Mouse (Mus musculus) heart, embryonic 13.5 days (tissue): ENCODE results near the gene Ppp1r13l. TPM values are rescaled to one million over a fixed set of nuclear protein-coding genes. Genes with fewer than 3 reads are reported as not detected.

Source experiments
- ATAC-seq: fragments of 200-750 bp; cut with Nextera tagmentation; 2 replicates; pipeline ENCODE4 v1.8.0; 2017; ENCODE audit warnings: moderate TSS enrichment; ENCODE audit not compliant: insufficient number of reproducible peaks, low FRiP score, low TSS enrichment; ENCODE audit errors: extremely low read depth
- H3K27ac ChIP-seq: fragments of 300-500 bp; sonication (generic); replicated peaks from 2 replicates; pipeline ENCODE4 v1.5.1; 2015; ENCODE audit warnings: moderate library complexity, mild to moderate bottlenecking, inconsistent platforms
- H3K27me3 ChIP-seq: fragments of 300-500 bp; sonication (generic); replicated peaks from 2 replicates; pipeline ENCODE4 v1.6.1; 2015; ENCODE audit warnings: mild to moderate bottlenecking, inconsistent platforms
- H3K36me3 ChIP-seq: fragments of 300-500 bp; sonication (generic); 2 replicates; pipeline ENCODE4 v1.6.1; 2015; ENCODE audit warnings: mild to moderate bottlenecking, inconsistent platforms
- H3K4me1 ChIP-seq: fragments of 300-500 bp; sonication (generic); 2 replicates; pipeline ENCODE4 v1.6.1; 2015; ENCODE audit warnings: inconsistent platforms
- H3K4me2 ChIP-seq: fragments of 300-500 bp; sonication (generic); 2 replicates; pipeline ENCODE4 v1.6.1; 2015; ENCODE audit warnings: inconsistent platforms, mild to moderate bottlenecking, moderate library complexity
- H3K4me3 ChIP-seq: fragments of 300-500 bp; sonication (generic); 2 replicates; pipeline ENCODE4 v1.5.1; 2015; ENCODE audit warnings: moderate library complexity, mild to moderate bottlenecking, inconsistent platforms
- H3K9ac ChIP-seq: fragments of 300-500 bp; sonication (generic); 2 replicates; pipeline ENCODE4 v1.6.1; 2015; ENCODE audit warnings: inconsistent platforms, mild to moderate bottlenecking, moderate library complexity
- H3K9me3 ChIP-seq: fragments of 300-500 bp; sonication (generic); 2 replicates; pipeline ENCODE4 v1.6.1; 2016; ENCODE audit warnings: inconsistent platforms
- whole genome bisulfite sequencing: fragments of 180-500 bp; shearing (Covaris S2); methylation state at CpG from one replicate; pipeline ENCODE4 v1.1.7; 2015; ENCODE audit warnings: mixed read lengths; 5-methylcytosine and 5-hydroxymethylcytosine counted together
- polyA plus RNA-seq: library from polyadenylated mRNA; unstranded; fragments of >200 nt; fragmentation: Nextera tagmentation; extraction: Ambion mirVana; gene quantifications from 2 replicates; pipeline ENCODE4 v1.2.1, GENCODE M21; 2015

Gene Ppp1r13l
- polyA plus RNA-seq, 1 experiment from 2014 or later = 12.8 TPM

DNA sequence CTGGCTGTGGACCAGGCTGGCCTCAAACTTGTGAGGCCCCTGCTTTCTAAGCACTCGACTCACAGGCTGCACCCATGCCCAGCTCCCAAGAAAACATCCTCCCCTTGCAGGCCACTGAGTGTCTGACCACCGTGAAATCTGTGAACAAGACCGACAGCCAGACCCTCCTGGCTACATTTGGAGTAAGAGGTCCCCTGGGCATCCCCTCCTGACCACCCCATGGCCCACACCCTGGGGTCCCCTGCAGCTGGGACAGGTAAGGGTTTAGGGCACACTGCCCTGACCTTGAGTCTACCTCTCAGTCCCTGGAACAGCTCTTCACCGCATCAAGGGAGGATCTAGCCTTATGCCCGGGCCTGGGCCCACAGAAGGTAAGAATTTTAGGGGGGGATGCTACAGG is 4.6 kb upstream of the Ppp1r13l start:
- Histone ChIP-seq H3K4me1 (peaks cover 12% of the 10 kb centered on the region), H3K27ac (no peak overlapping the region), H3K4me3 (no peak overlapping the region), H3K27me3 (no peaks in the 10 kb centered on the region), H3K9me3 (no peaks in the 10 kb centered on the region), H3K36me3 (peaks cover 75% of the 10 kb centered on the region), H3K4me2 (no peak overlapping the region), H3K9ac (no peak overlapping the region)
- ATAC-seq = no peak
- WGBS = 90% methylated on average over 5 of the region's 5 CpGs

DNA sequence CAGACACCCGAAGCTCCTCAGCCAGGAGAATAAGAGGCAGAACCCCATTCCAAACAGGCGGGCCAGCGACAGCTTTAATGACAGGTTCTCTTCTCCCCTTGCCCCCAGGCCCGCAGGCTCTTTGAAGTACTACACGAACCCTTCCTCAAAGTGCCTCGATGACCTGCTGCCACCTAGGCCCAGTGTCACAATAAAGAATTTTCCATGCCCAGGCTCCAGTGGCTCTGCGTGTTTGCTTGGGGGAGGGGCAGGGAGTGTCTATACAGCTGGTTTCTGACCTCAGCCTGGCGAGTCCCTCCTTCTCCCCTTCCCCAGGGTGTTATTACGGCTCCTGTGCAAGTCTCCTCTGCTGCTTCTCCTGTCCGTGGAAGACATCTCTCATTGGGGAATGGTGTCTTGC is 3.2 kb upstream of the Ppp1r13l start:
- Histone ChIP-seq H3K36me3 (peaks cover 64% of the 10 kb centered on the region), H3K27me3 (no peaks in the 10 kb centered on the region), H3K9ac (no peak overlapping the region), H3K27ac (no peak overlapping the region), H3K4me2 (no peak overlapping the region), H3K4me3 (no peak overlapping the region), H3K9me3 (no peaks in the 10 kb centered on the region), H3K4me1 (peaks cover 16% of the 10 kb centered on the region)
- ATAC-seq = no peak
- 73% methylated on average over 10 of the region's 10 CpGs for WGBS

DNA sequence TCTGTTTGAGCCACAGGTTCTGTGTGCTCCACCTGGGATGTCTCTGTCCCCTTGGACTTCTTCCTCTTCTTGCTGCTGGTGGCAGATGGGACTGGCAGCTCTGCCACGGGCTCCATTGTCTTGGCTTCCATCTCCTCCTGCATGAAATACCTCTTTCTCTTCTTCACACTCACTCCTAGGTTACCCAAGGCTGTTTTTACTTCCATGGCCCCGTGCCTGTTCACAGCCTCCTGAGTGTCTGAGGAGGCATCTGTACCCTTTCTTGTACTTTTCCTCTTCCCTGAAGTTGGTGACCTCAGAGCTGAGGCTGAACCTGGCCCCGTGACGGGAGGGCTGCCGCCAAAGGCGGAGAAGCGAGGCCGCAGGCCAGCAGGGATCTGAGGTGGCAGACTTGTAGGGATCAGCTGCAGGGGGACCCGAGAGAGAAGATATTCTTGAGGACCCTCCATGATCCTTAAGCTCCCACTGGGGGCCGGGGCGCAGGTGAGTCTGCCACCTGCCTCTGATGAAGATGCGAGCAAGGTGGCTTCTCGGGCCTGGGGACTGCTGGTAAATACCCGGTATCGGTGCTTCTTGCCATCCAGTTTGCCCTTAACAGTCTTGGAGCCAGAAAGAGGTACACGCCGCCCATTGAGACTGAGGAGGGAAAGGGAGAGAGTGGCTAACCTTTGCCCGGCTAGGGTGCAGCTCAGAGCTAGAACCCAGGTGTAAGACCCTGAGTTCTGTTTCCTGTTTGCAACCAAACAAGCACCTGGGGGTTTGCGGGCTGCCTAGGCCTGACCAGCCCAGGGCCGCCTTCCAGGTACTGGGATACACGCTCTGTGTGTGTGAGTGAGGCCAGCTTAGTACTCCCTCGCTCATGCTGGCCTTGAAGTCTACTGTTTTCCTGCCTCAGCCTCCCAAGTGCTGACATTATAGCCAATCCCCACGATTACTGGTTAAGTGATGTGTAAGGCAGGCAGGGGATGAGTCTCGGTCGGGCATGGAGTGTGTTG is 1.9 kb upstream of the Ppp1r13l start:
- peak overlapping the region; percentile 62 for H3K4me3 ChIP-seq
- H3K9me3 ChIP-seq = no peaks in the 10 kb centered on the region
- peak overlapping the region; percentile 99 for H3K4me2 ChIP-seq
- 88% methylated on average over 25 of the region's 25 CpGs for WGBS
- peaks cover 30% of the 10 kb centered on the region for H3K4me1 ChIP-seq
- peaks cover 51% of the 10 kb centered on the region for H3K36me3 ChIP-seq
- ATAC-seq = no peak
- H3K27ac ChIP-seq = no peak overlapping the region
- no peaks in the 10 kb centered on the region for H3K27me3 ChIP-seq
- peak overlapping the region; percentile 89 for H3K9ac ChIP-seq

DNA sequence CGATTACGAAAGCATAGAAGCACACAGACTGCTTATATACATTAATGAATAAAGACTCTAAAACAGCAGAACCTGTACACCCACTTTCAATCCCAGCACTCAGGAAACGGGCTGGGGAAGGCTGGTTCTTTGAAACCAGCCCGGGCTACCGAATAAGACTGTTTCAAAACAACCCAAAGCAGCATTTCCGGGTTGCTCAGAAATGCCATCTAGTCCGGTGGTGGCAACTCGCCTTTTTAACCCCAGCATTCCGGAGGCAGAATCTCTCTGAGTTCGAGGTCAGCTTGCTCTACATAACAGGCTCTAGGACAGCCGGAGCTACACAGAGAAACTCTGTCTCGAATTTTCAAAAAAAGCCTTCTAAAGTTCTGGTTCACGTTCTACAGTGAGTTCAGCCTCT is 915 bp upstream of the Ppp1r13l start:
- Histone ChIP-seq H3K36me3 (peaks cover 41% of the 10 kb centered on the region), H3K27ac (no peak overlapping the region), H3K4me2 (peak overlapping the region; percentile 99), H3K27me3 (no peaks in the 10 kb centered on the region), H3K4me3 (peak overlapping the region; percentile 62), H3K4me1 (peaks cover 40% of the 10 kb centered on the region), H3K9me3 (no peaks in the 10 kb centered on the region), H3K9ac (peak overlapping the region; percentile 89)
- WGBS = 17% methylated on average over 13 of the region's 13 CpGs
- ATAC-seq = no peak

DNA sequence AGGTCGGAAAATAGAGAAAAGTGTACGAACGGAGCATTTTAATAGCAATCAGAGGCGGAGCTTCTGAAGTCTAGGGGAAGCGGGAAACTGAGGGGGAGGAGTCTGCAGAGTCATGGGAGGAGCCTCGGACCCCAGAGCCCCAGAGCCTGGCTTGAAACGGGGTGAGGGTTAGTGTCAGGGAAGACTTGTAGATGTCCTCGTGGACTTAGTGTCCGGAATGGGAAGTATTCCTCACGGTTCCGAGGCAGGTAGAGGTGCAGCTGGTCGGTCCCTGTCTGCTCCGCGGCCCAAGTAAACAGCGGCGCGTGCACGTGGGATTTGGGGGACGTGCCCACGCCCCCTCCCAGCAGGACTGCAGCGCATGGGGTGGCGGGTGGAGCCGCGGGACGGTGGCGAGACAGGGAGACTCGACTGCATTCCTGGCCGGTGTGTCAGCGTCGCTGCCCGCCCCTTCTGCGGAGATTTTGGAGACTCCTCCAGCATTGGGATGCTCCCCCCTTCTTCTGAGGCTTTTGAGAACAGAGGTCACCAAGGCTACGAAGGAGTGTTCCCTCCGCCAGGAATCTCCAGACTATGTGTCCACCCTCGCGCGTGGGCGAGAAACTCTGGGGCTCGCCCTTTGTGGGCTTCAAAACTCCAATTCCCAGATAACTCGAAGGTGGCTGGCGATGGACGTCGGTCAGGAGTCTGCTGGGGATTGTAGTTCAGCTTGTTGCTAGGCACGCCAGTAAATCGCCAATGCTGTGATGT is 518 bp downstream of the Ppp1r13l start:
- Histone ChIP-seq H3K4me2 (peak overlapping the region; percentile 99), H3K9ac (peak overlapping the region; percentile 89), H3K4me1 (peaks cover 49% of the 10 kb centered on the region), H3K27ac (peak overlapping the region; percentile 88), H3K36me3 (peaks cover 32% of the 10 kb centered on the region), H3K4me3 (peak overlapping the region; percentile 62), H3K9me3 (no peaks in the 10 kb centered on the region), H3K27me3 (no peaks in the 10 kb centered on the region)
- under 1% methylated on average over 45 of the region's 45 CpGs for WGBS
- peak; percentile 51; the same call in 1 of the 2 replicates for ATAC-seq

DNA sequence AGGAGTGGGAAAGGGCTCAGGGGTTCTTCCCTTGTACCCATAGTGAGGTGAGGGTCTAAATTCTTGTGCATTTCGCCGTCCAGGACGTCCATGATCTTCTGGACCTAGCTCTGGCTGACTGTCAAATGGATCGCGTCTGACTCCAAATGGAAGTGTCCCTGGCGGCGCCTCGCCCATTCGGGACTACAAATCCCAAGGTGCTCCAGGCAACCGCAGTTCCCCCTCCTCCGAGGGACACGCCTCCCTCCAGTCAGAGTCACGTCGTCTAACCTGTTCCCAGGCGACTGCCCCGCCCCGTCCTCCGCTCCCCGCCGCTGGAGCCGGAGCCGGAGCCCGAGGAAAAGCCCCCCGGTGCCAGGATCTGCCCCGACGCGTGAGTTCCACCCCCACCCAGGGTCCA is 1.4 kb downstream of the Ppp1r13l start:
- no peaks in the 10 kb centered on the region for H3K27me3 ChIP-seq
- H3K4me3 ChIP-seq = peak overlapping the region; percentile 62
- H3K4me2 ChIP-seq = peak overlapping the region; percentile 99
- peak; percentile 67 for ATAC-seq
- H3K9ac ChIP-seq = peak overlapping the region; percentile 89
- H3K4me1 ChIP-seq = peaks cover 49% of the 10 kb centered on the region
- H3K36me3 ChIP-seq = peaks cover 27% of the 10 kb centered on the region
- WGBS = under 1% methylated on average over 27 of the region's 27 CpGs
- H3K9me3 ChIP-seq = no peaks in the 10 kb centered on the region
- peak overlapping the region; percentile 96 for H3K27ac ChIP-seq

DNA sequence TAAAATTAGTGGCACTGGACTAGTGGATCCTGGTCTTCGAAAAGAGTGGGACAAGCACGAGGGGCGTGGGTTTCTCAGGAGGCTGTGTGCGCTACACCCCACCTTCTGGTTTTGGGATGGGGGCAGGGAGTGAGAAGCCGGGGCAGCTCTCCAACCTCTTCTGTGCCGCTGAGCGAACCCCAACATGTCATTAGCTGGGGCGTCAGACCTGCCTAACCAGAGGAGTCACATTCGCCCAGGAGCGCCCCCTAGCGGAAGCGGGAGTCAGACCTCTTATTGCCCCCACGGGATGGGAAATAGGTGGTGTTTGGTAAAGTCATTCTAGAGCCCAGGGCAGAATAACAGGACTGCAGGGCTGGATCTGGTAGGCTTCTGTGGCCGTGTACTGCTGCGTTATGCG is 2.2 kb downstream of the Ppp1r13l start:
- H3K4me1 ChIP-seq = peaks cover 49% of the 10 kb centered on the region
- peak overlapping the region; percentile 99 for H3K4me2 ChIP-seq
- no peaks in the 10 kb centered on the region for H3K9me3 ChIP-seq
- WGBS = 8% methylated on average over 16 of the region's 16 CpGs
- ATAC-seq = peak; percentile 2; the same call in 1 of the 2 replicates
- H3K9ac ChIP-seq = peak overlapping the region; percentile 83
- no peaks in the 10 kb centered on the region for H3K27me3 ChIP-seq
- H3K36me3 ChIP-seq = peaks cover 19% of the 10 kb centered on the region
- peak overlapping the region; percentile 96 for H3K27ac ChIP-seq
- H3K4me3 ChIP-seq = peak overlapping the region; percentile 62

DNA sequence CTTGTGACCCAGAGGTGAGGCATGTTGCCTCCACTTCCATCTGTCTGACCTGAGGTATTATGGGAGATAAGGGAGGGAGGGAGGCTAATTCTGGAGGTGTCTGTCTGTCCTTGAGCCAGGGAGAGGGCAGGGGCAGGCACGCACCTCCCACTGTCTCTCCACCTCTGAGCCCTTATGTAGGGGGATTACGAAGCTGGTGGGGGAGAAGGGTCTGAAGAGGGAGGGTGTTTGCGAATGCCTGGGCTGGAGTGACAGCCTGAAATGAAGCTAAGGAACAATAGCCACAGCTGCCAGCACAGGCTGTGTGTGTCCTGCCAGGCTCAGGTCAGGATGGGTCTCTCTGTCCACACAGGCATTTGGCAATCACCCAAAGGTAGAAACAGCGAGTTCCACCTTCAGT is 2.7 kb downstream of the Ppp1r13l start:
- no peaks in the 10 kb centered on the region for H3K9me3 ChIP-seq
- no peaks in the 10 kb centered on the region for H3K27me3 ChIP-seq
- H3K4me2 ChIP-seq = peak overlapping the region; percentile 99
- H3K27ac ChIP-seq = peak overlapping the region; percentile 96
- H3K4me1 ChIP-seq = peaks cover 49% of the 10 kb centered on the region
- WGBS = 21% methylated on average over 4 of the region's 4 CpGs
- peaks cover 14% of the 10 kb centered on the region for H3K36me3 ChIP-seq
- peak overlapping the region; percentile 83 for H3K9ac ChIP-seq
- peak overlapping the region; percentile 62 for H3K4me3 ChIP-seq
- peak; percentile 6; the same call in 1 of the 2 replicates for ATAC-seq

DNA sequence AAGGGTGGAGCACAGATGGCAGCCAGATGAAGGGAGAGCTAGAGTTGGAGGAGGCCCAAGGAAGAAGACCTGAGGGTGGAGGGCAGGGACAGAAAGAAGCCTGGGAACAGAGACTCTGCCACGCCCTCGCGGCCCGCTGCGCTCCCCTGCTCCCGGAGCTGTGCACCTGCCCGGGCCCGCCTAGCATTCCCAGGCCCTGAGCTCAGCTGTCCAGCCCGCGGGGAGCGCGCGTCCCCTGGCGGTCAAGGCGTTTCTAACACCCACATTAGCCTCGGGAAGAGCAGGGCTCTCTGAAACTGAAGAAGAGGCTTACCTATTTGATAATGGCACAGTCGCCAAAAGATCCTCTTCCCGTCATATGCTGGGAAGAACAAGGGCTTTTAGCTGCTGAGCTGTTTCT is 4.3 kb downstream of the Ppp1r13l start:
- peak overlapping the region; percentile 99 for H3K4me2 ChIP-seq
- WGBS = 6% methylated on average over 18 of the region's 18 CpGs
- H3K27me3 ChIP-seq = peaks cover 5% of the 10 kb centered on the region
- H3K27ac ChIP-seq = peak overlapping the region; percentile 96; the same call in 1 of the 2 replicates
- H3K36me3 ChIP-seq = peaks cover 8% of the 10 kb centered on the region
- H3K9ac ChIP-seq = peak overlapping the region; percentile 83
- peak overlapping the region; percentile 62; the same call in 1 of the 2 replicates for H3K4me3 ChIP-seq
- no peaks in the 10 kb centered on the region for H3K9me3 ChIP-seq
- H3K4me1 ChIP-seq = peaks cover 37% of the 10 kb centered on the region
- no peak for ATAC-seq

DNA sequence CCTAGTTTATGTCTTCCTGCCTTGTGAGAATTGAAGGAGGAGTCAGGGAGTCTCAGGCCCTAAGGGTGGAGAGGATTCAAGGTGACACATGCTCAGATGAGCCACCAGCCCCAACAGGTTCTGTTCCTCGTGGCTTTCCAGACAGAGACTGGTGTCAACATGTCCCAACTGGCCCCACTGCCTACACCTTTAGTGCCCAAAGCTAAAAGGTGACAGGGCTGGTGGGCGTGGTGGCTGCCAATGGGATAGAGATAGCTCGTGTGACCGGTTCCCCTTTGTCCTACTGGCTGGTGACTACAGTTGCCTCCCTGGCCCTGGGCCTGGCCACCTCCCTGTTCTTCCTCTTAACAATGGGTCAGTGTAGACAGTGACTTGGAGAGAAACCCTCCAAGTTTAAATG is 5.8 kb downstream of the Ppp1r13l start:
- Histone ChIP-seq H3K27ac (no peak overlapping the region), H3K4me3 (no peak overlapping the region), H3K36me3 (peaks cover 23% of the 10 kb centered on the region), H3K9ac (0 out of 2 replicates have a peak overlapping the region, but pooled peaks have one; percentile 3), H3K9me3 (no peaks in the 10 kb centered on the region), H3K27me3 (peaks cover 16% of the 10 kb centered on the region), H3K4me1 (peaks cover 44% of the 10 kb centered on the region), H3K4me2 (no peak overlapping the region)
- ATAC-seq = no peak
- WGBS = 76% methylated on average over 4 of the region's 4 CpGs

DNA sequence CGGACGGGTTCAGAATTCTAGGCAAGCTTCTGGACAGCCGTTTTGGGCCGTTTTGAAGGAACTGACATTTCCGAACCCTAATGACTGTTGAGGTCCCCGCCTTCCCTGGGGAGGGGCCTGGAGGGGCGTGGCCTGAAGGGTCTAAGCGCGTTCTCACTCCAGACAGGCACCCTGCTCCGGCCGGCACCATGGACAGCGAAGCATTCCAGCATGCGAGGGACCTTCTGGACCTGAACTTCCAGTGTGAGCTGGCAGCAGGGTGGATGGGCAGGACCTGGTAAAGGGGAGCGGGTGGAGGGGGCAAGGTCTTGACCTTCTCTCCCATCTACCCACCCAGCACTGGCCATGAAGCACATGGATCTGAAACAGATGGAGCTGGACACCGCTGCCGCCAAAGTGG is 8.8 kb downstream of the Ppp1r13l start:
- ATAC-seq = no peak
- H3K9me3 ChIP-seq = no peaks in the 10 kb centered on the region
- no peak overlapping the region for H3K27ac ChIP-seq
- H3K4me3 ChIP-seq = no peak overlapping the region
- H3K27me3 ChIP-seq = peaks cover 16% of the 10 kb centered on the region
- no peak overlapping the region for H3K9ac ChIP-seq
- peaks cover 19% of the 10 kb centered on the region for H3K4me1 ChIP-seq
- H3K4me2 ChIP-seq = no peak overlapping the region
- 23% methylated on average over 16 of the region's 16 CpGs for WGBS
- H3K36me3 ChIP-seq = peaks cover 53% of the 10 kb centered on the region
